Mouse (Mus musculus): ENCODE measurements around the gene 4930595M18Rik. TPM values are rescaled to one million over a fixed set of nuclear protein-coding genes. Genes with fewer than 3 reads are reported as not detected.

4930595M18Rik gene
- not detected in 2 replicates for polyA plus RNA-seq (2012; ENCODE audit: low replicate concordance)

GRCm38 (mm10) chrX:81458021-81458420 lies at the start of gene 4930595M18Rik:
Gene 4930595M18Rik (minus strand): TSS chrX:81458121.

